In genomic region chr11:59782091-59782590, GRCm38 (mm10) we compare ENCODE assay signal across 27 mouse cellular contexts. TPM values are rescaled to one million over a fixed set of nuclear protein-coding genes. Genes with fewer than 3 reads are reported as not detected.
DNase-seq lines count a peak whose midpoint lies in the region; ATAC-seq and TF ChIP-seq lines count a peak whose summit lies in the region.
"Had no signal": no experiment of that assay in that cellular context is flagged by ENCODE, and none has a peak within 500 bp of the region (broad histone marks: within the 10 kb centered on the region; RNA-seq: fewer than 3 reads in every experiment).

No protein-coding gene starts in this region.

- no peak overlapping the region for H3K4me3 ChIP-seq in embryonic facial prominence, embryonic 13.5 days
- no peak overlapping the region for H3K4me3 ChIP-seq in embryonic facial prominence, embryonic 10.5 days
- H3K4me3 ChIP-seq in midbrain, embryonic 11.5 days (ENCODE audit: low read depth, low read length): no peak overlapping the region
- H3K4me3 ChIP-seq in midbrain, postnatal 0 days (ENCODE audit: low read depth, low read length): no peak overlapping the region
- no peak overlapping the region for H3K4me3 ChIP-seq in left cerebral cortex, adult 2 months
- H3K4me3 ChIP-seq in heart, embryonic 10.5 days: no peak overlapping the region
- H3K4me3 ChIP-seq: forebrain, embryonic 10.5 days; forebrain, embryonic 13.5 days; heart, adult 2 months; hindbrain, embryonic 12.5 days; intestine, embryonic 15.5 days had no signal

- peaks cover 16% of the 10 kb centered on the region for H3K36me3 ChIP-seq in embryonic facial prominence, embryonic 13.5 days
- H3K36me3 ChIP-seq in embryonic facial prominence, embryonic 10.5 days (replicated peaks): peaks cover 22% of the 10 kb centered on the region
- H3K36me3 ChIP-seq in midbrain, embryonic 11.5 days (ENCODE audit: control insufficient read depth, insufficient read depth, low read length): no peaks in the 10 kb centered on the region
- H3K36me3 ChIP-seq in midbrain, postnatal 0 days (ENCODE audit: insufficient read depth, low read length): peaks cover 6% of the 10 kb centered on the region
- peaks cover 19% of the 10 kb centered on the region for H3K36me3 ChIP-seq in heart, embryonic 10.5 days

- no peak overlapping the region for H3K9ac ChIP-seq in embryonic facial prominence, embryonic 13.5 days
- no peak overlapping the region for H3K9ac ChIP-seq in midbrain, embryonic 11.5 days (ENCODE audit: low read length)
- H3K9ac ChIP-seq in midbrain, postnatal 0 days (replicated peaks; ENCODE audit: low read length, poor library complexity, severe bottlenecking): no peak overlapping the region
- H3K9ac ChIP-seq: forebrain, embryonic 13.5 days; hindbrain, embryonic 12.5 days; intestine, embryonic 15.5 days had no signal

- H3K9me3 ChIP-seq in embryonic facial prominence, embryonic 13.5 days: no peaks in the 10 kb centered on the region
- no peaks in the 10 kb centered on the region for H3K9me3 ChIP-seq in embryonic facial prominence, embryonic 10.5 days
- H3K9me3 ChIP-seq in midbrain, embryonic 11.5 days (ENCODE audit: control insufficient read depth, low read length): no peaks in the 10 kb centered on the region
- H3K9me3 ChIP-seq in midbrain, postnatal 0 days (ENCODE audit: low read length): no peaks in the 10 kb centered on the region
- no peaks in the 10 kb centered on the region for H3K9me3 ChIP-seq in heart, embryonic 10.5 days
- H3K9me3 ChIP-seq: forebrain, embryonic 10.5 days; forebrain, embryonic 13.5 days; hindbrain, embryonic 12.5 days; intestine, embryonic 15.5 days had no signal

- no peak for DNase-seq in embryonic facial prominence, embryonic 10.5 days (ENCODE audit: low spot score)
- peak; percentile 82 for DNase-seq in midbrain, embryonic 11.5 days (ENCODE audit: low spot score, missing footprints)
- no peak for DNase-seq in midbrain, postnatal 0 days (ENCODE audit: low spot score)
- DNase-seq in ES-CJ7 (ENCODE audit: low read depth, low spot score) (peak; percentile 60), R1 (ENCODE audit: low read depth, low spot score) (peak; percentile 69)
- no peak for DNase-seq in left cerebral cortex, adult 2 months (ENCODE audit: extremely low spot score in 1 of 2, low spot score in 2 of 2)
- DNase-seq in heart, embryonic 10.5 days (ENCODE audit: low spot score): no peak
- DNase-seq: adrenal gland, adult 2 months; adrenal gland, postnatal 14 days; B cell, adult 2 months; cerebellum, adult 11-12 months; cerebellum, adult 8-10 months; cerebellum, postnatal 10 days; cerebellum, postnatal 36 days; gastrocnemius, postnatal 10 days; gastrocnemius, postnatal 36 days; heart, adult 2 months had no signal

- intact Hi-C loops in left cerebral cortex, adult 2 months (cut with DNase I): no loop called here

- no peak for TF ChIP-seq CTCF in midbrain, postnatal 0 days (IDR thresholded peaks at IDR 0.05)
- TF ChIP-seq CTCF in left cerebral cortex, adult 2 months (IDR thresholded peaks at IDR 0.05): no peak

- H3K4me2 ChIP-seq in embryonic facial prominence, embryonic 13.5 days: no peak overlapping the region
- no peak overlapping the region for H3K4me2 ChIP-seq in midbrain, embryonic 11.5 days
- H3K4me2 ChIP-seq in midbrain, postnatal 0 days (ENCODE audit: low read depth, low read length, poor library complexity, severe bottlenecking): no peak overlapping the region
- H3K4me2 ChIP-seq: forebrain, embryonic 13.5 days; heart, embryonic 11.5 days; hindbrain, embryonic 12.5 days; intestine, embryonic 15.5 days had no signal

- peaks cover 6% of the 10 kb centered on the region for H3K27me3 ChIP-seq in embryonic facial prominence, embryonic 13.5 days
- H3K27me3 ChIP-seq in embryonic facial prominence, embryonic 10.5 days (replicated peaks; ENCODE audit: low read depth, poor library complexity, severe bottlenecking): peaks cover 20% of the 10 kb centered on the region
- peaks cover 2% of the 10 kb centered on the region; the same call in 1 of the 2 replicates for H3K27me3 ChIP-seq in midbrain, embryonic 11.5 days (ENCODE audit: control insufficient read depth, insufficient read depth, low read length)
- H3K27me3 ChIP-seq in midbrain, postnatal 0 days (ENCODE audit: insufficient read depth, low read length): no peaks in the 10 kb centered on the region
- H3K27me3 ChIP-seq in heart, embryonic 10.5 days (ENCODE audit: insufficient read depth, poor library complexity, severe bottlenecking): peaks cover 21% of the 10 kb centered on the region
- H3K27me3 ChIP-seq: CH12.LX; intestine, embryonic 15.5 days had no signal

- H3K4me1 ChIP-seq in embryonic facial prominence, embryonic 13.5 days: peaks cover 13% of the 10 kb centered on the region
- H3K4me1 ChIP-seq in embryonic facial prominence, embryonic 10.5 days: peaks cover 4% of the 10 kb centered on the region
- peaks cover 7% of the 10 kb centered on the region for H3K4me1 ChIP-seq in midbrain, embryonic 11.5 days (ENCODE audit: control insufficient read depth, insufficient read depth, low read length)
- H3K4me1 ChIP-seq in midbrain, postnatal 0 days (ENCODE audit: insufficient read depth, low read length): no peaks in the 10 kb centered on the region
- peaks cover 35% of the 10 kb centered on the region for H3K4me1 ChIP-seq in heart, embryonic 10.5 days

- WGBS in embryonic facial prominence, embryonic 13.5 days: 62% methylated on average over 7 of the region's 7 CpGs
- WGBS in embryonic facial prominence, embryonic 10.5 days: 76% methylated on average over 7 of the region's 7 CpGs
- 59% methylated on average over 7 of the region's 7 CpGs for WGBS in midbrain, embryonic 11.5 days
- WGBS in midbrain, postnatal 0 days: 59% methylated on average over 7 of the region's 7 CpGs
- 78% methylated on average over 7 of the region's 7 CpGs for WGBS in heart, embryonic 10.5 days

- H3K27ac ChIP-seq in embryonic facial prominence, embryonic 13.5 days: 0 out of 2 replicates have a peak overlapping the region, but pooled peaks have one; percentile 14
- H3K27ac ChIP-seq in embryonic facial prominence, embryonic 10.5 days (replicated peaks): no peak overlapping the region
- no peak overlapping the region; the same call in 1 of the 2 replicates for H3K27ac ChIP-seq in midbrain, embryonic 11.5 days (ENCODE audit: low read depth, low read length)
- no peak overlapping the region for H3K27ac ChIP-seq in midbrain, postnatal 0 days (ENCODE audit: low read depth, low read length)
- no peak overlapping the region for H3K27ac ChIP-seq in left cerebral cortex, adult 2 months
- no peak overlapping the region for H3K27ac ChIP-seq in heart, embryonic 10.5 days
- H3K27ac ChIP-seq: forebrain, embryonic 10.5 days; forebrain, embryonic 13.5 days; heart, adult 2 months; hindbrain, embryonic 12.5 days; intestine, embryonic 15.5 days had no signal

- no peak for ATAC-seq in embryonic facial prominence, embryonic 13.5 days (ENCODE audit: insufficient number of reproducible peaks, insufficient read depth, low FRiP score, low TSS enrichment, low read depth)
- ATAC-seq in midbrain, embryonic 11.5 days (ENCODE audit: low FRiP score): peak; percentile 52; the same call in 1 of the 2 replicates
- ATAC-seq in midbrain, postnatal 0 days (ENCODE audit: low FRiP score): no peak
- ATAC-seq: forebrain, embryonic 13.5 days; forebrain, embryonic 16.5 days; hindbrain, embryonic 16.5 days; intestine, embryonic 15.5 days had no signal

RNA-seq across cellular contexts. Expression of gene Pld6, which starts 5.3 kb away (rescaled TPM):
- 3.6 and 3.9 TPM in 2 replicates for polyA plus RNA-seq in embryonic facial prominence, embryonic 13.5 days (2015; fragmentation: Nextera tagmentation; extraction: Ambion mirVana)
- 4.7 TPM in 2 replicates for polyA plus RNA-seq in embryonic facial prominence, embryonic 10.5 days (2016; fragmentation: Nextera tagmentation; extraction: Ambion mirVana)
- polyA plus RNA-seq in midbrain, embryonic 11.5 days (2014; fragmentation: Nextera tagmentation; extraction: Ambion mirVana): 0.36 and 0.79 TPM in 2 replicates
- total RNA-seq in midbrain, postnatal 0 days (2014; rRNA removed): 18.3 and 19.0 TPM in 2 replicates
- 26.2 and 32.2 TPM in 2 replicates for polyA plus RNA-seq in midbrain, postnatal 0 days (2015; fragmentation: Nextera tagmentation; extraction: Ambion mirVana)
- 1 to 10 TPM in 1 of 2 experiments, under 1 TPM in 1; 0.75 to 1.3 TPM for total RNA-seq in left cerebral cortex, adult 2 months (2021)
- polyA plus RNA-seq in heart, embryonic 10.5 days (2016; fragmentation: Nextera tagmentation; extraction: Ambion mirVana): 5.3 and 6.5 TPM in 2 replicates
- total RNA-seq: CH12.LX; gastrocnemius, adult 18-20 months; gastrocnemius, postnatal 36 days had no signal

RNA-seq across cellular contexts. Expression of gene Flcn, which starts 27.7 kb away (rescaled TPM):
- polyA plus RNA-seq in embryonic facial prominence, embryonic 13.5 days (2015; fragmentation: Nextera tagmentation; extraction: Ambion mirVana): 34.0 and 37.5 TPM in 2 replicates
- polyA plus RNA-seq in embryonic facial prominence, embryonic 10.5 days (2016; fragmentation: Nextera tagmentation; extraction: Ambion mirVana): 34.2 and 35.1 TPM in 2 replicates
- polyA plus RNA-seq in midbrain, embryonic 11.5 days (2014; fragmentation: Nextera tagmentation; extraction: Ambion mirVana): 27.4 and 28.2 TPM in 2 replicates
- 41.5 and 44.0 TPM in 2 replicates for total RNA-seq in midbrain, postnatal 0 days (2014; rRNA removed)
- polyA plus RNA-seq in midbrain, postnatal 0 days (2015; fragmentation: Nextera tagmentation; extraction: Ambion mirVana): 31.0 and 34.7 TPM in 2 replicates
- total RNA-seq in left cerebral cortex, adult 2 months (2021): 10 to 100 TPM; 45.8 to 49.1 TPM
- polyA plus RNA-seq in heart, embryonic 10.5 days (2016; fragmentation: Nextera tagmentation; extraction: Ambion mirVana): 24.7 and 25.0 TPM in 2 replicates

RNA-seq across cellular contexts. Expression of gene Nt5m, which starts 57.1 kb away (rescaled TPM):
- 42.6 and 45.9 TPM in 2 replicates for polyA plus RNA-seq in embryonic facial prominence, embryonic 13.5 days (2015; fragmentation: Nextera tagmentation; extraction: Ambion mirVana)
- 34.3 and 37.3 TPM in 2 replicates for polyA plus RNA-seq in embryonic facial prominence, embryonic 10.5 days (2016; fragmentation: Nextera tagmentation; extraction: Ambion mirVana)
- polyA plus RNA-seq in midbrain, embryonic 11.5 days (2014; fragmentation: Nextera tagmentation; extraction: Ambion mirVana): 38.8 and 40.4 TPM in 2 replicates
- 72.6 and 86.9 TPM in 2 replicates for total RNA-seq in midbrain, postnatal 0 days (2014; rRNA removed)
- polyA plus RNA-seq in midbrain, postnatal 0 days (2015; fragmentation: Nextera tagmentation; extraction: Ambion mirVana): 92.2 and 99.1 TPM in 2 replicates
- 10 to 100 TPM; 49.5 to 51.1 TPM for total RNA-seq in left cerebral cortex, adult 2 months (2021)
- polyA plus RNA-seq in heart, embryonic 10.5 days (2016; fragmentation: Nextera tagmentation; extraction: Ambion mirVana): 39.4 and 39.9 TPM in 2 replicates

RNA-seq across cellular contexts. Expression of gene Cops3, which starts 57.5 kb away (rescaled TPM):
- polyA plus RNA-seq in embryonic facial prominence, embryonic 13.5 days (2015; fragmentation: Nextera tagmentation; extraction: Ambion mirVana): 206 and 210 TPM in 2 replicates
- 224 and 231 TPM in 2 replicates for polyA plus RNA-seq in embryonic facial prominence, embryonic 10.5 days (2016; fragmentation: Nextera tagmentation; extraction: Ambion mirVana)
- polyA plus RNA-seq in midbrain, embryonic 11.5 days (2014; fragmentation: Nextera tagmentation; extraction: Ambion mirVana): 252 and 256 TPM in 2 replicates
- 94.1 and 104 TPM in 2 replicates for total RNA-seq in midbrain, postnatal 0 days (2014; rRNA removed)
- polyA plus RNA-seq in midbrain, postnatal 0 days (2015; fragmentation: Nextera tagmentation; extraction: Ambion mirVana): 147 and 148 TPM in 2 replicates
- 10 to 100 TPM; 68.7 to 69.1 TPM for total RNA-seq in left cerebral cortex, adult 2 months (2021)
- polyA plus RNA-seq in heart, embryonic 10.5 days (2016; fragmentation: Nextera tagmentation; extraction: Ambion mirVana): 192 and 210 TPM in 2 replicates

Comparison
In these comparisons a context has a peak if more than half of its experiments do, and no peak if none do; other contexts are left out.
1. DNase-seq: peak in midbrain, embryonic 11.5 days (single experiment), ES-CJ7 (single experiment) and R1 (single experiment); none in embryonic facial prominence, embryonic 10.5 days (single experiment), midbrain, postnatal 0 days (single experiment), left cerebral cortex, adult 2 months (0 of 2) and heart, embryonic 10.5 days (single experiment).